Mouse (Mus musculus) CH12.LX (cell line): ENCODE data around the gene Syndig1. TPM values are rescaled to one million over a fixed set of nuclear protein-coding genes. Genes with fewer than 3 reads are reported as not detected.

Experiments used
- DNase-seq: peaks from one replicate; pipeline ENCODE4 v3.0.0-alpha.2; 2013; ENCODE audit errors: extremely low read depth
- H3K27ac ChIP-seq: 2 replicates; pipeline ENCODE4 v1.5.1; 2012; ENCODE audit warnings: low read depth, mild to moderate bottlenecking, control low read depth, moderate library complexity; ENCODE audit not compliant: insufficient read depth
- H3K27me3 ChIP-seq: replicated peaks from 2 replicates; pipeline ENCODE3; 2012; ENCODE audit warnings: inconsistent platforms
- H3K36me3 ChIP-seq, 2 experiments: replicated peaks in 1 of 2; 2 replicates each; pipeline versions ENCODE3 to v1.6.1; 2012; ENCODE audit warnings: inconsistent platforms in 1 of 2, low read length in 1 of 2, mild to moderate bottlenecking in 1 of 2, mixed read lengths in 1 of 2, moderate library complexity in 1 of 2; ENCODE audit not compliant: control insufficient read depth in 1 of 2, insufficient read depth in 1 of 2
- H3K4me1 ChIP-seq, 2 experiments: 2 replicates each; pipeline ENCODE4 v1.6.1; 2012; ENCODE audit warnings: inconsistent platforms in 1 of 2, moderate library complexity in 1 of 2; ENCODE audit not compliant: insufficient read depth in 2 of 2, control insufficient read depth in 1 of 2
- H3K4me2 ChIP-seq: 2 replicates; pipeline ENCODE4 v1.6.1; 2012; ENCODE audit warnings: low read depth, mild to moderate bottlenecking, control low read depth; ENCODE audit not compliant: poor library complexity, insufficient read depth, severe bottlenecking
- H3K4me3 ChIP-seq, 3 experiments: fragments of 150-350 bp in 1 of 3; sonication (generic) in 1 of 3; replicated peaks in 1 of 3; 2 replicates each; pipeline versions ENCODE3 to v1.5.1; 2011 to 2012; ENCODE audit warnings: low read depth in 2 of 3, low read length in 2 of 3, mild to moderate bottlenecking in 2 of 3, moderate library complexity in 2 of 3, control low read depth in 1 of 3, improper control_type of control experiment in 1 of 3, inconsistent platforms in 1 of 3, mixed read lengths in 1 of 3; ENCODE audit not compliant: poor library complexity in 1 of 3
- H3K79me2 ChIP-seq: replicated peaks from 2 replicates; pipeline ENCODE4 v1.6.1; 2012; ENCODE audit warnings: mild to moderate bottlenecking, moderate library complexity; ENCODE audit not compliant: control insufficient read depth, poor library complexity, insufficient read depth, severe bottlenecking; ENCODE audit errors: extremely low read depth
- H3K9ac ChIP-seq: 2 replicates; pipeline ENCODE4 v1.6.1; 2012; ENCODE audit warnings: low read depth, mild to moderate bottlenecking, control low read depth, moderate library complexity; ENCODE audit not compliant: insufficient read depth
- H3K9me3 ChIP-seq: replicated peaks from 2 replicates; pipeline ENCODE3; 2012; ENCODE audit warnings: low read length, inconsistent platforms, mixed read lengths
- CHD2 ChIP-seq: IDR thresholded peaks from 2 replicates; pipeline ENCODE4 v1.6.1; 2011; ENCODE audit warnings: low read length, improper control_type of control experiment
- CTCF ChIP-seq, 2 experiments: IDR thresholded peaks in 1 of 2; conservative IDR thresholded peaks in 1 of 2; 2 replicates each; pipeline ENCODE4 v1.5.1; 2011 to 2012; ENCODE audit warnings: low read depth in 2 of 2, low read length in 2 of 2, improper control_type of control experiment in 1 of 2, inconsistent platforms in 1 of 2, mild to moderate bottlenecking in 1 of 2, moderate library complexity in 1 of 2
- E2F4 ChIP-seq: IDR thresholded peaks from 2 replicates; pipeline ENCODE4 v1.6.1; 2011; ENCODE audit warnings: low read depth, low read length, improper control_type of control experiment; ENCODE audit not compliant: insufficient replicate concordance
- EP300 ChIP-seq: IDR thresholded peaks from 2 replicates; pipeline ENCODE4 v1.6.1; 2011; ENCODE audit warnings: low read length, improper control_type of control experiment
- GABPA ChIP-seq: IDR thresholded peaks from 2 replicates; pipeline ENCODE4 v1.6.1; 2012; ENCODE audit warnings: low read depth, low read length, improper control_type of control experiment, inconsistent platforms; ENCODE audit not compliant: insufficient replicate concordance
- HCFC1 ChIP-seq: IDR thresholded peaks from 2 replicates; pipeline ENCODE4 v1.6.1; 2012; ENCODE audit warnings: low read depth, mild to moderate bottlenecking, inconsistent platforms, low read length, improper control_type of control experiment
- IRF4 ChIP-seq: IDR thresholded peaks from 2 replicates; pipeline ENCODE4 v1.6.1; 2014; ENCODE audit warnings: low read depth, mild to moderate bottlenecking, inconsistent platforms, low read length, improper control_type of control experiment
- KAT2A ChIP-seq: IDR thresholded peaks from 2 replicates; pipeline ENCODE4 v1.6.1; 2012; ENCODE audit warnings: low read length, improper control_type of control experiment, inconsistent platforms; ENCODE audit not compliant: insufficient replicate concordance
- MAFK ChIP-seq: IDR thresholded peaks from 2 replicates; pipeline ENCODE4 v1.6.1; 2011; ENCODE audit warnings: low read length, improper control_type of control experiment; ENCODE audit not compliant: insufficient replicate concordance
- MAX ChIP-seq: IDR thresholded peaks from 2 replicates; pipeline ENCODE4 v1.6.1; 2011; ENCODE audit warnings: low read length, improper control_type of control experiment
- MAZ ChIP-seq: IDR thresholded peaks from 2 replicates; pipeline ENCODE4 v1.6.1; 2012; ENCODE audit warnings: low read depth, mild to moderate bottlenecking, inconsistent platforms, low read length, improper control_type of control experiment, moderate library complexity
- MEF2A ChIP-seq: IDR thresholded peaks from 2 replicates; pipeline ENCODE4 v1.6.1; 2014; ENCODE audit warnings: low read depth, mild to moderate bottlenecking, inconsistent platforms, low read length, improper control_type of control experiment, borderline replicate concordance
- NRF1 ChIP-seq: IDR thresholded peaks from 2 replicates; pipeline ENCODE4 v1.6.1; 2014; ENCODE audit warnings: low read depth, mild to moderate bottlenecking, inconsistent platforms, low read length, improper control_type of control experiment, moderate library complexity
- PAX5 ChIP-seq: IDR thresholded peaks from 2 replicates; pipeline ENCODE4 v1.6.1; 2012; ENCODE audit warnings: low read length, inconsistent platforms, mixed read lengths
- POLR2A ChIP-seq: IDR thresholded peaks from 2 replicates; pipeline ENCODE4 v1.6.1; 2011; ENCODE audit warnings: low read depth, mild to moderate bottlenecking, improper control_type of control experiment, low read length
- POLR2AphosphoS2 ChIP-seq: IDR thresholded peaks from 2 replicates; pipeline ENCODE4 v1.6.1; 2011; ENCODE audit warnings: low read depth, low read length, improper control_type of control experiment
- RCOR1 ChIP-seq: conservative IDR thresholded peaks from 2 replicates; pipeline ENCODE4 v1.6.1; 2012; ENCODE audit warnings: low read depth, mild to moderate bottlenecking, inconsistent platforms, low read length, improper control_type of control experiment
- SMC3 ChIP-seq: IDR thresholded peaks from 2 replicates; pipeline ENCODE4 v1.6.1; 2011; ENCODE audit warnings: low read depth, low read length, improper control_type of control experiment
- TBP ChIP-seq: conservative IDR thresholded peaks from 2 replicates; pipeline ENCODE4 v1.6.1; 2011; ENCODE audit warnings: low read depth, low read length, improper control_type of control experiment
- UBTF ChIP-seq: IDR thresholded peaks from 2 replicates; pipeline ENCODE4 v1.6.1; 2012; ENCODE audit warnings: low read depth, mild to moderate bottlenecking, inconsistent platforms, low read length, improper control_type of control experiment, moderate library complexity
- USF1 ChIP-seq: IDR thresholded peaks from 2 replicates; pipeline ENCODE4 v1.6.1; 2014; ENCODE audit warnings: low read depth, mild to moderate bottlenecking, inconsistent platforms, low read length, improper control_type of control experiment
- USF2 ChIP-seq: conservative IDR thresholded peaks from 2 replicates; pipeline ENCODE4 v1.6.1; 2011; ENCODE audit warnings: low read depth, low read length, improper control_type of control experiment
- ZKSCAN1 ChIP-seq: IDR thresholded peaks from 2 replicates; pipeline ENCODE4 v1.6.1; 2012; ENCODE audit warnings: low read depth, inconsistent platforms, low read length, improper control_type of control experiment, borderline replicate concordance
- ZMIZ1 ChIP-seq: IDR thresholded peaks from 2 replicates; pipeline ENCODE4 v1.6.1; 2012; ENCODE audit warnings: low read depth, mild to moderate bottlenecking, inconsistent platforms, low read length, improper control_type of control experiment
- dilution Hi-C: fragments of 300-500 bp; cut with MboI; formaldehyde crosslinking; loops from 2 replicates; pipeline ENCODE4 v1.14.3; 2020; ENCODE audit warnings: low sequenced_read_pairs; ENCODE audit not compliant: extremely low pct_unique_long_range_greater_than_20kb, extremely low pct_ligation_motif_present
- in situ Hi-C: fragments of 300-500 bp; cut with MboI; formaldehyde crosslinking; loops from 3 replicates; pipeline ENCODE4 v1.14.3; 2019; ENCODE audit warnings: low sequenced_read_pairs, low pct_ligation_motif_present, low pct_unique_long_range_greater_than_20kb, mixed read lengths
- polyA plus RNA-seq: library from polyadenylated mRNA; unstranded; fragments of >175 nt; gene quantifications from 2 replicates; pipeline ENCODE4 v1.2.1, GENCODE M21; 2012; ENCODE audit warnings: low read depth; ENCODE audit not compliant: insufficient read length
- total RNA-seq, 2 experiments: library from RNA; depleted of rRNA; stranded (reverse); fragments of 300-350 nt in 1 of 2; fragments of >200 nt in 1 of 2; gene quantifications; 2 replicates each; pipeline ENCODE4 v1.2.3; 2012 to 2014

Syndig1 gene
- total and polyA plus RNA-seq, 3 experiments = not detected

- Histone ChIP-seq H3K4me1 (peaks cover 4 to 20% of the 10 kb centered on the region in 2 experiments), H3K9ac (no peak overlapping the region), H3K9me3 (no peaks in the 10 kb centered on the region), H3K79me2 (no peaks in the 10 kb centered on the region), H3K4me2 (no peak overlapping the region), H3K27me3 (no peaks in the 10 kb centered on the region), H3K4me3 (no peak overlapping the region), H3K36me3 (no peaks in the 10 kb centered on the region), H3K27ac (no peak overlapping the region)
- in situ Hi-C loops = no loop called here
- DNase-seq = peak; percentile 71
- TF ChIP-seq POLR2A (no peak), USF1 (no peak), PAX5 (no peak), GABPA (no peak), E2F4 (no peak), MAFK (peak; percentile 97), UBTF (no peak), RCOR1 (no peak), IRF4 (peak; percentile 88), EP300 (peak; percentile 81), MAZ (no peak), NRF1 (no peak), HCFC1 (no peak)
- dilution Hi-C loops = no loop called here
Observed at GRCm38 (mm10) chr2:149896337-149896736, 67.3 kb downstream of the Syndig1 start.

GRCm38 (mm10) chr2:149899615-149900014 is 70.6 kb downstream of the Syndig1 start:
- no peaks in the 10 kb centered on the region for H3K36me3 ChIP-seq
- peaks cover 4 to 17% of the 10 kb centered on the region in 2 experiments for H3K4me1 ChIP-seq
- in situ Hi-C loops (no loop called here), dilution Hi-C loops (no loop called here)
- no peak overlapping the region for H3K4me2 ChIP-seq
- no peak overlapping the region for H3K4me3 ChIP-seq
- no peaks in the 10 kb centered on the region for H3K27me3 ChIP-seq
- TF ChIP-seq ZKSCAN1 (no peak), IRF4 (no peak), GABPA (no peak), EP300 (no peak), SMC3 (no peak), CTCF (conservative IDR thresholded peaks at IDR 0.05 in 1 of 2, IDR thresholded peaks at IDR 0.05 in 1 of 2; ENCODE audit: low read depth in 2 of 2, low read length in 2 of 2) (no peak), USF1 (no peak), TBP (no peak), E2F4 (no peak), POLR2AphosphoS2 (no peak), MAX (no peak), USF2 (no peak), CHD2 (no peak), ZMIZ1 (no peak), HCFC1 (no peak), UBTF (no peak), MAZ (no peak), KAT2A (no peak), MEF2A (no peak)
- DNase-seq = no peak
- H3K9me3 ChIP-seq = no peaks in the 10 kb centered on the region
- H3K27ac ChIP-seq = no peak overlapping the region
- no peaks in the 10 kb centered on the region for H3K79me2 ChIP-seq
- H3K9ac ChIP-seq = no peak overlapping the region
